Mouse (Mus musculus) erythroid progenitor cell, adult 5-6 weeks (primary cell): ENCODE results near the gene Ttll7. TPM values are rescaled to one million over a fixed set of nuclear protein-coding genes. Genes with fewer than 3 reads are reported as not detected.
A peak's percentile ranks its signal among the peaks of the same experiment; 100 is the strongest.

Experiments used
- ATAC-seq: replicated peaks from 2 replicates; pipeline ENCODE4 v1.8.0; 2016; ENCODE audit warnings: moderate number of reproducible peaks, mild to moderate bottlenecking, moderate TSS enrichment, inconsistent platforms; ENCODE audit not compliant: poor library complexity, low FRiP score, severe bottlenecking
- total RNA-seq, 2 experiments: library from RNA; stranded (forward) in 1 of 2; stranded (reverse) in 1 of 2; fragments of 150-400 nt in 1 of 2; fragments of 186-747, 209-891 nt in 1 of 2; gene quantifications; 2 replicates each; pipeline versions ENCODE4 v1.2.3 to v1.2.4; 2015 to 2017; ENCODE audit warnings: low replicate concordance in 2 of 2

Ttll7 gene
- total RNA-seq (2015; ENCODE audit: low replicate concordance) = not detected in 2 replicates
- total RNA-seq (2017; ENCODE audit: low replicate concordance) = 0.13 TPM in 1 of 2 replicates, not detected in the other

DNA sequence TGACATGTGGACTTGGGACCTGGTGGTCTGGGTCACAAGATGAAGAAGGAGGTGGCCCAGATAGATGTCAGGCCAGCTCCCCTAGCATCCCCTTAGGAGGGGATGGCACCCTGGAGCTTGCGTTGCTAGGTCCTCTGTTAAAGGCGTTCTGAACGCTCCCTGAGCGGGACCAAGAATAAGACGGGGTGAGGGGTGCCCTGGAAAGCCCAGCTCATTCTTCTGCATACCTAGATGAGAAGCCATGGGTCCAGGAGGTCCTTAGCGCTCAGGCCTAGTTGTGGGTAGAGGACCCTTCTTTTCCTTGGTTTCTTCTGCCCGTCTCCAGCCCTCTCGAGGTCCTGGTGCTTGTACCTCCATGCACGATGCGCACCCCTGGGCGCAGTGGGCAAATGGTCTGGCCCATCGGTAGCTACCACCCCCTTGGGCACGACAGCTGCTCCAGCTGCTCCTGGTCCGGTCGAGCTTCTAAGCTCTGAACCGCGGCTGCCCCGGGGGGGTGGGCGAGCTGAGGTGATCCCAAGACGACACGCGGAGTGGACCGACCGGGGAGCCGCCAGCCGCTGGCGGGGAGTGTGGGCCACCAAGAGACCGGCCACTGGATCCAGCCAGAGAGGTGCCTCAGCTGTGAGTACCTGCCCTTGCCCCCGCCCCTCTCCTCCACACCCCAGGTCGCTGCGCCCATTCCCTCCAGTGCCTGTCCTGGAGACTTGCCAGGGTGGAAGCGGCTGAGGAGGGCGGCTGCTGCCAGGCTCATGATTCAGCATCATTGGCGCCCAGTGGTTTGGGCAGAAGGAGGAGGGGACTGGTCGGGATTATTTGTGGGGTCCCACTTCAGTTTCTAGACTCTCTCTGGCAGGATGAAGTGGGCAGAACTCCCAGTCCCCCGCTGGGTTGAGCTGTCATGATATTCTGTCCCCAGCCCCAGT is at the start of gene Ttll7:
Gene Ttll7 (plus strand): TSS at position 402 of the 926 bp plus-strand sequence.
- ATAC-seq = peak; percentile 14; the same call in 1 of the 2 replicates

DNA sequence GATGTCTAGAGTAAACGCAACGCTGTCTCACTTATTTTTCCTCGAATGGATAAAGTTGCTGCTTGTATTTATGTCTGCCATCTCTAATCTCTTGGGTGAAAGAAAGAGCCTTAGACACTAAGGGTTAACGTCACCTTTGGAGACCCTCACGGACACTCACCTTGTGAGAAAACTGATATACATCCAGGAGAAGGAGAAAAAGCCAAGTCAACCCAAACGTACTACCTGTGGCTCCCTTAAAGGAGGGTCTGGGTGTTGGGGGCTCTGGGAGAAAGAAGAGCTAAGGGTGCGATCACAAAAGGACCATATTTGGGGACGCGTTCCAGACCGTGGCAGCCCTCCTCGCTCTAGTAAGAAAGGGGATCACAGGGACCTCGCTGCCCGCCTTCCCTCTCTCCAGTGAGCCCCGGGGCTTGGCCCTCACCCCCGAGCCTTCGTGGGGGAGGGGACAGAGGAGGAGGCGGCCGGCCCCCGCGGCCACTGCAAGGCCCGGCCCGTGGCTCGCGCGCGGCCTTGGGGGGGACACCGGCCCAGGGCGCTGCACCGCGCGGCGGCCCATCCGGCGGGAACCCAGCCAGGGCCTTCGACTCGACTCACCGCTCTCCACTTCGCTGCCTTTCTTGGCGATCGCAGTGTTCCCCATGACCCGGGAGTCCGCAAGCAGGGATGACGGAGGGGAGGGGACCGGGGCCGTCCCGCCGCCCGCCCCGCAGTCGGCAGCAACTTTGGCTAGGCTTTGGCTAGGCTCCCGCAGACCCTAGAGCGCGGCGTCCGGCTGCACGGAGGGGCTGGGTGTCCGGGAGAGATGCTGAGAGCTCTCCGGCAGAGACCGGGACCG is 39.9 kb upstream of the Ttll7 start:
- peak; percentile 57 for ATAC-seq

DNA sequence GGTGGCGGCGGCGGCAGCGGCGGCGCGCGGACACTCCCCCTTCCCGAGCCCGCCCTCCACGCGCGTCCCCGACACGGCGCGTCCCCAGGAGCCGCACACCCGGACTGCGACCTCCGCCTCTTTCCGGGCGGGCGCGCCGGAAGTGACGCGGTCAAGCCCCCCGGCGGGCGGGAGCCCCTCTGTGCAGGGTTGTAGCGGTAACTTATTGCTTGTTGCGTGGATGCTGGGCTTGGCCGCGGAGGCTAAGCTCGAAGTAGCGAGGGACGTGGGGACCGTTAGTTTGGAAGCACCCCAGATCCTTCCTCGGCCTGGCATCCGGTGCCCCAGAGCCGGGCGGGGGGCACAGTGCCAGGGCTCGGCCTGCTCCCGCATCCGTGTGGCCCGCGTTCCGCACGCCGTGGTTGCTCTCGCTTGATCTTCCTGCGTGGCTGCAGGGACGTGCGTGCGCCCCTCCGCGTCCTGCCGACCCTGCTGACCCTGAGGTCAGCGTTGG is 39.2 kb upstream of the Ttll7 start, which contains the start of gene Prkacb:
Gene Prkacb (minus strand): TSS at position 90 of the 493 bp plus-strand sequence.
- ATAC-seq = peak; percentile 75

DNA sequence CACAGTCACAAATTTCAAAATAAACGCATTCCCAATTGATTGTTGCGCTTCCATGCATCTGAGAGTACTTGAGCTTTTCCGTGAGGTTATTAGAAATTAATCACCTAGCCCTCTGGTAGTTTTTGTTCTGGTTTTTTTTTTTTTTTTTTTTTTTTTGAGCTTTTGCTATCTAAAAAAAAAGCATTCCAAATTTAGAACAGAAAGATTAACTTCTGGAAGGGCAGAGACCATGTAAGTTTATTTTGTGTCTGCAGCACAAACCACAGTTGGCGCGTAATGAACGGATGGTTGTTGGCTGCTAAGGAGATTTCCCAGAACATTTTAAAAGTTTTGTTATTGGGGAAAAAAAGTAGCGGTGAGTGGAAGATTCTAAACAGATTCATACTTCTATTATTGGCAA is 38.5 kb upstream of the Ttll7 start:
- no peak for ATAC-seq

DNA sequence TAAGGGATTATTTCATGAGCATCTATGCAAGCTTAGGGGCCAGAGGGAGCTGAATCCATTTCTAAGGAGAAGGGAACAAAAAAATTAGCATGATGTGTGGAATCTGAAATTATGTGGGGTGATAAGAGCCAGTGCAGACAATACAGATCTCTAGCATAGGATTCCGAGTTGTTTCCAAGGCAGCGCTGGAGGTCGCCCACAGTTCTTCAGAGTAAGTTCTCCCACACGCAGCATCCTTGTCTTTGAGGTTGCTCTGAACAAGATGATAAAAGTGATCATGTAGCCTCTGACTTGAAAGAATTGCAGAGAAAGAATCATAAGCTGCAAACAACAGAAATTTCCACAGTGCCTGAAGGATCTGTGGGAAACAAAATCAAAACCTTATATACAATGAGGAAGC is 31.4 kb upstream of the Ttll7 start:
- no peak for ATAC-seq

DNA sequence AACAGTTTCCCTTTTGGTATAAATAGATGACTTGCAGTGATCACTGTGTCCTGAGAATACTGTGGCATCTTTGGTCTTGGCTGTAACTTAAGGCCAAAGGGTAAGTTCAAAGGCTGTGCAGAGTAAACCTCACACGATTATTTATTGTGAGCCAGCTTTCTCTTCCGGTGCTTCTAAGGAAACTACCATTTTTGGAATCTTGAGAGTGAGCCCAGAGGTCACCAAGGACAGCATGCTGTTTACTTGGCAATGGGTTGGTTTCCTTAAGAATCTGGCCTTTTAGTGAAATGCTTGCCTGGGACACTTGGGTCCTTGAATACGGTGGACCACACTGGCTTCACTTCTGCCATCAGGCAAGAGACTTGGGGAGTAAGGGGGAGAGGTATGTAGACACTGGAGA is 9.4 kb upstream of the Ttll7 start:
- no peak for ATAC-seq

DNA sequence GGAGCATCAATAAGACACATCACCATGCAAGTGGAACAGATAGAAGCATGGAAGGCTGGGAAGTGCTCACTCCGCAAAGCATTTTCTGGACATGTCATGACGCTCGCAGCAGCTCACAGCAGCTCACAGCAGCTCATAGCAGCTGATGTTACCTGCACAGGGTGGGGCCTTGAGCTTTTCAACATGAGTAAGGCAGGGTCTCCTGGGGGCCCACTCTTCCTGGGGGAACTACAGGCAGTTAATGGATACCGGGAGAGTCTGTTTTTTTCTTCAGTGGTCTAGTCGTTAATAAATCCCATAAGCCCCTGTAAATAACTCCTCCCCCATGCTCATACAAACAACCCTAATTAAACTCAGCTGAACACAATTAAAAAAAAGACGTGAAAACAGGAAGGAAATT is 8.7 kb upstream of the Ttll7 start:
- no peak for ATAC-seq

DNA sequence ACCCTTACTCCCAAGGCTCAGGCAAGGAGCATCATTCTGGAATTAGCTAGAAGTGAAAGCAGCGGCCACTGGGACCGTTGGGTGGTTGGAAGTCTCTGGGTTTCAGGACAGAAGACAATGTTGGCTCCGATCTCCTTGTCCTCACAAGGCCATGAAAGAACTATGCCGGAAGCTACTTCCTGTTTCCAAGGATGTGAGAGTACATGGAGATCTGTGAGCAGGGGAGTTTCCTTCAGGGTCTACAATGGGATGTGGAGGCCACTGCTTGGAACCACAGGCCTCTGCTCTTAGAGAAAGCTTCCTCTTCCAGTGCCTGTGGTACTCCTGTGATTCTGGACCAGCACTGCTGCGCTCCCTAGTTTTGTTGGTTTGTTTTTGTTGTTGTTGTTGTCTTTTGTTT is 5.9 kb upstream of the Ttll7 start:
- no peak for ATAC-seq

DNA sequence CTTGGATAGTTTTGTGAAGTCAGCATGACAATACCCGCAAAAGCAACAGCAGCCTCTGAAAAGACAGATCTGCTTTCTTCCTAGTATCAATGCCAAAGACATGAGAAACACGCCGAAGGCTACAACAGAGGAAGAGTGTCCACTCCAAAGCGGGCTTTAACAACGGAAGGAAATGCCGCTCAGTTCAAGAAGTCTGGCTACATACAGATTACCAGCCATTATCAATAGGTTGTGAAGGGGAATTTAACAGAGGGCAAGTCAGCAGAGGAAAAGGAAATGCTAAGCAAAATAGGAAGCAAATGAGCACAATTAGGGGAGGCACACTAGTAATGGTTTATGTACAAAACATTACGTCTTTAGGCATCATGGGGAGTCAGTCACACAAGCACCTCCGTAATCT is 4.1 kb upstream of the Ttll7 start:
- no peak for ATAC-seq

DNA sequence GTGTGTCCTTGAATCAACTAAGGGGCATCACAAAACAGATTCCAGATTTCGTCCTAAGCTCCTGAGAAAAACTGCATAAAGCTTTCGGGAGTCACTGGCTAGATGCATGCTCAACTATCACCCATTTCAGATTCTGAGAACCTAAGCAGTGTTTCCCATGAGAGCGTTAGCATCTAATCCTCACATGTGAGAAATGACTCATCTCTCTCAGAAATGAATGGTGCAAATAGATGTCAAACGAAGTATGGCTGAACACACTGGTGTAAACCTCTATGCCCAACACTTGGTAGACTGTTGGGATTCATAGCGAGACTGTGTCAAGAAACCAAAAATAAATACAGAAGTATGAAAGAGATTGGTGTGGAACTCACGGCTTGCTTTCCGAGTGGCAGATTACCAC is 2.8 kb upstream of the Ttll7 start:
- ATAC-seq = no peak

DNA sequence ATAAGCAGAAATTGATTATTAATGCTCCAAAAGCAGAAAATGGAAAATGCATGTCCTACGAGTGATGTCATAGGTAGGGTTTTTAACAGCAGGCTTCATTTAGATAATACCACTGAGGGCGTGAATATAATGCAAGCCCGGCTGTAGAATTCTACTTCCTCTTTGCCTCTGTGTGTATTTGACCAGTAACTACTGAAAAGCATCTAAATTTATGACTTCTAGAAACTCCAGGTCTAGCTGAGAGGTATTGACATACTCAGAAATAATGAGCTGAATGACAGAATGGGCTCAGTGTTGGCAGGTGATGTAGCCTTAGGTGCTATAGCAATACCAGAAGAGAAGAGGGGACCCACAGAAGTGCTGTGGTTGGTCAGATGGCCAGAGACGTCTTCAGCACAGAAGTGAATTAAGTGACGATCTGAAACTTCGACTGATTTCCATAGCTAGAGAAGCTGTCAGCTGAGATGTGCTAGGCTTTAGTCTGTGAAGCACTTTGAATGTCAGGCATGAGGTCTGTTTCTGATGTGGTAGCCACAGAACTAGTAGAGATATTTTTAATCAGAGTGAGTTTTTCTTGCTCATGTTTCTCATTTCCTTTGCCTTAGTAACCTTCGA is 2.4 kb downstream of the Ttll7 start:
- no peak for ATAC-seq

DNA sequence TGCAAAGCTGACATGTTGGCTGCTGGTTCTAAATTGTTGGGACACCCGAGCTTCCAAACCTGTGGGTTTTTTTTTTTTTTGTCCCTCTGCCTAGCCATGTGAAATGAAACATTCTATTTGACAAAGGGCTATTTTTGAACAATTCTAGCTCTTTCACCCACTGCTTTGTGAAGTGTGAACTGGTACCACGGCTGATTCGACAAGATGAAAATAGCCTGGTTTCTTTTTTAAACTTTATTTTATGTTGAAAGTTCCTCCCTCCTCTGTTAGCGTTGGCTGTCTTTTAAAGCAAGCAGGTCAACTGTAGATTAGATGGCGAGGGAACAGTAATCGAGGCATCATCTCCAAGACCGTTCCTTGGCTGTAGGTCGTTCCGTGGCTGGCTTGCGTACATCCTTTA is 5.2 kb downstream of the Ttll7 start:
- no peak for ATAC-seq

DNA sequence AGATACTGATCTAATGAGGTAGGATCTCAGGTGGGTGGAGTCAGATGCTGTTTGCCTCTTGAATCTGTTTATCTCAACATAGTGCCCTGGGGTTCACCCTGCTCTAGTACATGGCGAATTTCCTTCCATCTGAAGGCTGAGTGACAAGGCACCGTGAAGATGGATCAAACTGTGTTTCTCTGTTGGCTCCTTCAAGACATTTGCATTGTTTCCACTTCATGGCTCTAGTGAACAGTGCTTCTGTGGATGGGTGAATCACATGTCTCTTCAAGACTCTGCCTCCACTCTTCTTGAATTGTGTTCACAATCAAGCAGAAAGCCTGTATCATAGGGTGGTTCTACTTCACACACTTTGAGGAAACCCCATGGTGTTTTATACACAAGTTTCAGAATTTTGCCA is 8.1 kb downstream of the Ttll7 start:
- no peak for ATAC-seq

DNA sequence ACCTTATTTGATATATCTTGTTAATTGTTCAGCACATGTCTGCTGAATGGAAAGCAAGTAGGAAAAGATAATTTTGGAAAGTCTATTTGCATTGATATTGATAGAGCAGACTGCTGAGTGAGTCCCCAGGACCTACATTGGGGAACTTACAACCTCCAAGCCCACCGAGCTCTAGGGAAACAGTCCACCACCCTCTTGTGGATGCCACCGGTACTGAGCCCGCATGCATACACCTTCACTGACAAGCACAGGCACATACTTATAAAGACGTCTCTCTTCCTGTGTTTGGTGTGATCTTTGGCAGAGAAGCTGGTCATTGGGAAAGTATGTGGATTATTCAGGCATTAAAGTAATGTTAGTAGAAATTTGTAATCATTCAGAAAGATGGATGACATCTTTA is 14.4 kb downstream of the Ttll7 start:
- no peak for ATAC-seq

DNA sequence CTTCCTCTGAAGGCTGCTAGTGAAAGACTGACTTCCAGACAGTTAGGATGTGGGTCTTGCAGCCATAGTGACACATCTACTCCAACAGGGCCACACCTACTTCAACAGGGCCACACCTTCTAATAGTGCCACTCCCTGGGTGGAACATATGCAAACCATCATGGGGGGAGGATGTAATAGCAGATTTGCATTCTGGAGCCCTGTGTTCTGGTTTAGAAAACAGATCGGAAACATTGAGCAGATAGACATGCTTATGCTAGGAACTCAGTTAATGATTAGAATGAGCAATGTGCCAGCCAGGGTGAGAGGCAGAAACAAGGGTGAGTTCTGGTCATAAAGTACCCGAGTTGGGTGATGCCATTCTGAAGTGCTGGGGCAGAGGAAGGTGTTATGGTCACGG is 19.8 kb downstream of the Ttll7 start:
- no peak for ATAC-seq

DNA sequence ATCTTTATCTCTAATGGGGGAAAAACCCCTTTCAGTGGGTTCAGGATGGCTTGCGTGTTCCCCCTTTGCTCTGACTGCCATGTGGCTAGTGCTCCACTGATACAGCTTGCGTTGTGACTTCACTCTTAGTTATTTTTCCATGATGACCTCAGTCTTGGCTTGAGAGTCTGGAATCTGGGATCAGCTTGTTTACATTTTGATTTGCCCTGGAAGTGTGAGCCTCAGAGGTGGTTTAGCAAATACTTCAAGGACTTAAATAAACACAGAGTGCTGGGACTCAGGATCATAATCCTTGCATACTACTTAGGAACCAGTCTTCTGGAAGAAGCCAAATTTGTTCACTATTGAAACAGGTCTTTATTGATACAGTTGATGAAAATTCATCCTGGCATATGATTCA is 23.8 kb downstream of the Ttll7 start:
- no peak for ATAC-seq

DNA sequence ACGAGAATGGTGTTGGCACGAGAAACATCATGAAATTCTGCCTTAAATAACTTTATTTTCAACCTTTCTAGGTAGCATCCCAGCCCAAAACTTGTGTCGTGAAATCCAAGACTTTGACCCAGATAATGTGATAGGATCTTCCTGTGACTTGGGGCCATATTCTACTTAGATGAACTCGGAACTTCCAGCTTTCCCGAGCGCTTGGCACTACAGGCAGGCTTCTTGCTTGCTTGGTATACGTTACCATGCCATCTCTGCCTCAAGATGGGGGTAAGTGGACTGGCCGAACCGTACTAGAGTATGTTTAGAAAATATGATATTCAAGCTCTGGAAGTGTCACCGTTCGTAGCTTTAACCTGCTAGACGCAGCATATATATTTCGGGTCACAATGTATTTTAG is 41.8 kb downstream of the Ttll7 start:
- ATAC-seq = no peak

DNA sequence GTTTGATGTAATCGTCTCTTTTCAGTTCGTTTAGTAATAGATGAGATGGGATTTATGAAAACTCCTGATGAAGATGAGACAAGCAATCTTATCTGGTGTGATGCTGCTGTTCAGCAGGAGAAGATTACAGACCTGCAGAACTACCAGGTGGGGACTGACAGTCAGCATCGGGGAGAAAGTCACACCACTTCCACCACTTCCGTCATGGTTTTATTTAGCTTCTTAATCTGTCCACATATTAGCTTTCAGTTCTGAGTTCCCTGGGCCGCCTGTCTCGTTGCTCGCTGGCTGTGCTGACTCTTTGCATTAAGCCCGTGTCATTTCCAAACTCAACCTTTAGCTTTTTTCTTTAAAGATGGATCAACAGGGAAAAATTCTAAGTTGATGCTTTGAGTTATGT is 44.4 kb downstream of the Ttll7 start:
- ATAC-seq = no peak

DNA sequence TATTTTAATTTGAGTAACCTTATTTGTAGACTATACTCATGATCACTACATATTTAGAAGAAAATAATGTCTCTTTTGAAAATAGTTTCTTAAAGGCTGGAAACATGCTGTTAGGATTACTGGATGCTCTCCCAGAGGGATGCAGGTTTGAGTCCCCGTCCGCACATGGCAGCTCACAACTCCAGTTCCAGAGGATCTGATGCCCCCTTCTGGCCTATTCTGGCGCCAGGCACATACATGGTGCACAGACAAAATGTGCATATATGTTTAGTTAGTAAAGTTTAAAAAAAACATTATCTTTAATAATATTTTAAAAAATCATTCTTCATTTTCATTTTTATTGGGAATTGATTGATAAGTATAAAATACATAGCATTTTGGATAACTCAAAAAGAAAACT is 47.9 kb downstream of the Ttll7 start:
- ATAC-seq = no peak

DNA sequence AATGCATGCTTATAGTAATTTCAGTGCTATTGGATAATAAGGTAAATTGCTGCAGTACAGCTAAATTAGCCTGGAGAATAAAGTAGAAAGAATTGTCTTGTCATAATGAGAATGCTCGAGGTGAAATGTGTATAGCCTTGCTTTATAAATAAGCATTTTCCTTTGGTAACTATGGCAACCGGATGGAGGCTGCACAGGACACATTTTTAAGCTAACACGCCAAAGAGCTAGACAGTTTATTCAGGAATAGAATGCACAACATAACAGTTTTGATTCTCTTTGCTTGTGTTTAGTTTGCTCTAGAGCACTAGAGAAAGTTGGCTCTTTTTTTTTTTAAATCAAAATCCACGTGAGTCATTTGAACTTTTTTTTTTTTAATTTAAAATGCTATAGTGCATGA is 49.6 kb downstream of the Ttll7 start:
- no peak for ATAC-seq
